In the genomic region with DNA sequence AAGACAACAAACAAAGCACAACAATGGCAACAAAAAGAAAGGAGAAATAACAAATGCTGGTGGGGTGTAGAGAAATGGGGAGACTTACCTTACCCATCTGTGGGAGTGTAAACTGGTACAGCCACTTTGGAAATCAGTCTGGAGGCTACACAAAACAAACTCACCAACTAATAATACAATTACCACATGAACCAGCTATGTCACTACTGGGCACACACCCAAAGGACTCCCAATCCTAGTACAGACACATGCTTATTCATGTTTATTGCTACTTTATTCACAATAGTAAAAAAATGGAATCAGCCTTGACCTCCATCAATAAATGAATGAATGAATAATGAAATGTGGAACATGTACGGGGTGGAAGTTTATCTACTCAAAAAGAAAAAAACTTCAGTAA, we compare ENCODE assay signal across 32 mouse cellular contexts. TPM values are rescaled to one million over a fixed set of nuclear protein-coding genes. Genes with fewer than 3 reads are reported as not detected.
DNase-seq lines count a peak whose midpoint lies in the region; ATAC-seq and TF ChIP-seq lines count a peak whose summit lies in the region.
"Had no signal": no experiment of that assay in that cellular context is flagged by ENCODE, and none has a peak within 500 bp of the region (broad histone marks: within the 10 kb centered on the region; RNA-seq: fewer than 3 reads in every experiment).

No protein-coding gene starts in this region.

- H3K27ac ChIP-seq in gastrocnemius, adult 2 months, result no peak overlapping the region
- H3K27ac ChIP-seq in midbrain, postnatal 0 days (ENCODE audit: low read depth, low read length), result no peak overlapping the region
- H3K27ac ChIP-seq: embryonic facial prominence, embryonic 10.5 days; embryonic facial prominence, embryonic 15.5 days; forebrain, embryonic 12.5 days; heart, embryonic 13.5 days; kidney, postnatal 0 days; limb, embryonic 10.5 days; limb, embryonic 15.5 days; liver, embryonic 13.5 days; midbrain, embryonic 10.5 days; midbrain, embryonic 15.5 days; stomach, embryonic 15.5 days had no signal

- DNase-seq in gastrocnemius, adult 2 months, result peak; percentile 30
- DNase-seq in gastrocnemius, postnatal 25 days, result no peak
- DNase-seq in layer of hippocampus, adult 11-12 months (ENCODE audit: low spot score), result peak; percentile 12
- no peak for DNase-seq in layer of hippocampus, adult 9-10 months (ENCODE audit: low spot score)
- peak; percentile 58 for DNase-seq in adipocyte (ENCODE audit: low spot score)
- DNase-seq in adrenal gland, postnatal 36 days, result peak; percentile 56
- DNase-seq in midbrain, postnatal 0 days (ENCODE audit: low spot score), result no peak
- DNase-seq: B cell, adult 2 months; cerebellum, adult 11-12 months; cerebellum, postnatal 10 days; heart, postnatal 14 days; kidney, adult 2 months; kidney, postnatal 4 days; layer of hippocampus, adult 9-11 months; liver, embryonic 13.5 days; lung, adult 18-20 months; right cerebral cortex, postnatal 25 days; thymus, adult 18-20 months; thymus, postnatal 25 days had no signal

- WGBS in midbrain, postnatal 0 days, result 91% methylated on average over 1 of the region's 1 CpGs

- intact Hi-C loops in gastrocnemius, adult 2 months (cut with DNase I), result no loop called here

- TF ChIP-seq CTCF in gastrocnemius, adult 2 months (IDR thresholded peaks at IDR 0.05), result no peak
- no peak for TF ChIP-seq CTCF in midbrain, postnatal 0 days (IDR thresholded peaks at IDR 0.05)

- H3K4me1 ChIP-seq in midbrain, postnatal 0 days (ENCODE audit: insufficient read depth, low read length), result no peaks in the 10 kb centered on the region
- H3K4me1 ChIP-seq: forebrain, embryonic 12.5 days; limb, embryonic 10.5 days; limb, embryonic 15.5 days; liver, embryonic 13.5 days; midbrain, embryonic 10.5 days; midbrain, embryonic 15.5 days; stomach, embryonic 15.5 days had no signal

- no peak for ATAC-seq in midbrain, postnatal 0 days (ENCODE audit: low FRiP score)
- ATAC-seq: activated CD4-positive, CD25-positive, alpha-beta regulatory T cell, adult 4 months; hindbrain, embryonic 16.5 days; lung, postnatal 0 days; midbrain, embryonic 15.5 days had no signal

- no peak overlapping the region for H3K4me3 ChIP-seq in gastrocnemius, adult 2 months
- H3K4me3 ChIP-seq in midbrain, postnatal 0 days (ENCODE audit: low read depth, low read length), result no peak overlapping the region
- H3K4me3 ChIP-seq: embryonic facial prominence, embryonic 10.5 days; embryonic facial prominence, embryonic 15.5 days; forebrain, embryonic 12.5 days; heart, embryonic 13.5 days; limb, embryonic 10.5 days; limb, embryonic 15.5 days; liver, embryonic 13.5 days; midbrain, embryonic 10.5 days; midbrain, embryonic 15.5 days; stomach, embryonic 15.5 days had no signal

- no peak overlapping the region for H3K4me2 ChIP-seq in midbrain, postnatal 0 days (ENCODE audit: low read depth, low read length, poor library complexity, severe bottlenecking)
- H3K4me2 ChIP-seq: embryonic facial prominence, embryonic 15.5 days; forebrain, embryonic 12.5 days; heart, embryonic 13.5 days; limb, embryonic 15.5 days; liver, embryonic 13.5 days; midbrain, embryonic 15.5 days; stomach, embryonic 15.5 days had no signal

- H3K9ac ChIP-seq in midbrain, postnatal 0 days (replicated peaks; ENCODE audit: low read length, poor library complexity, severe bottlenecking), result no peak overlapping the region
- H3K9ac ChIP-seq: embryonic facial prominence, embryonic 15.5 days; forebrain, embryonic 12.5 days; heart, embryonic 13.5 days; limb, embryonic 15.5 days; liver, embryonic 13.5 days; midbrain, embryonic 15.5 days; stomach, embryonic 15.5 days had no signal

- H3K27me3 ChIP-seq in midbrain, postnatal 0 days (ENCODE audit: insufficient read depth, low read length), result no peaks in the 10 kb centered on the region
- H3K27me3 ChIP-seq: embryonic facial prominence, embryonic 15.5 days; forebrain, embryonic 12.5 days; heart, embryonic 13.5 days; limb, embryonic 15.5 days; liver, embryonic 13.5 days; midbrain, embryonic 15.5 days; stomach, embryonic 15.5 days had no signal

- no peaks in the 10 kb centered on the region for H3K36me3 ChIP-seq in midbrain, postnatal 0 days (ENCODE audit: insufficient read depth, low read length)
- H3K36me3 ChIP-seq: embryonic facial prominence, embryonic 10.5 days; embryonic facial prominence, embryonic 15.5 days; forebrain, embryonic 12.5 days; heart, embryonic 13.5 days; limb, embryonic 10.5 days; limb, embryonic 15.5 days; liver, embryonic 13.5 days; midbrain, embryonic 10.5 days; midbrain, embryonic 15.5 days; stomach, embryonic 15.5 days had no signal

- H3K9me3 ChIP-seq in midbrain, postnatal 0 days (ENCODE audit: low read length), result no peaks in the 10 kb centered on the region
- H3K9me3 ChIP-seq: embryonic facial prominence, embryonic 10.5 days; embryonic facial prominence, embryonic 15.5 days; forebrain, embryonic 12.5 days; heart, embryonic 13.5 days; limb, embryonic 10.5 days; limb, embryonic 15.5 days; liver, embryonic 13.5 days; midbrain, embryonic 10.5 days; midbrain, embryonic 15.5 days; stomach, embryonic 15.5 days had no signal

RNA-seq across cellular contexts. Expression of a gene that starts 33.0 kb away (rescaled TPM):
- 10 to 100 TPM; 27.5 to 28.8 TPM for total RNA-seq in gastrocnemius, adult 2 months (2021)
- 10 to 100 TPM; 23.2 to 27.5 TPM for total RNA-seq in gastrocnemius, postnatal 25 days (2021)
- total RNA-seq in adrenal gland, postnatal 36 days (2021), result 10 to 100 TPM; 48.2 to 55.4 TPM
- total RNA-seq in midbrain, postnatal 0 days (2014; rRNA removed), result 9.5 and 22.6 TPM in 2 replicates
- polyA plus RNA-seq in midbrain, postnatal 0 days (2015; fragmentation: Nextera tagmentation; extraction: Ambion mirVana), result 1.4 and 2.6 TPM in 2 replicates

RNA-seq across cellular contexts. Expression of a gene that starts 45.5 kb away (rescaled TPM):
- total RNA-seq in gastrocnemius, adult 2 months (2021), result 10 to 100 TPM; 32.4 to 60.2 TPM
- 10 to 100 TPM; 58.2 to 75.2 TPM for total RNA-seq in gastrocnemius, postnatal 25 days (2021)
- total RNA-seq in adrenal gland, postnatal 36 days (2021), result 100 to 1,000 TPM; 347 to 417 TPM
- 28.8 and 29.7 TPM in 2 replicates for total RNA-seq in midbrain, postnatal 0 days (2014; rRNA removed)
- 26.4 and 28.9 TPM in 2 replicates for polyA plus RNA-seq in midbrain, postnatal 0 days (2015; fragmentation: Nextera tagmentation; extraction: Ambion mirVana)

Comparison
In these comparisons a context has a peak if more than half of its experiments do, and no peak if none do; other contexts are left out.
1. DNase-seq: peak in gastrocnemius, adult 2 months (single experiment), layer of hippocampus, adult 11-12 months (single experiment), adipocyte (single experiment) and adrenal gland, postnatal 36 days (2 of 2); none in gastrocnemius, postnatal 25 days (single experiment), layer of hippocampus, adult 9-10 months (single experiment) and midbrain, postnatal 0 days (single experiment).
2. RNA of a gene that starts 45.5 kb away (total RNA-seq): 347 to 417 TPM in adrenal gland, postnatal 36 days; 58.2 to 75.2 TPM in gastrocnemius, postnatal 25 days, 32.4 to 60.2 TPM in gastrocnemius, adult 2 months and 28.8 to 29.7 TPM in midbrain, postnatal 0 days; every median in the first group is over 4 times any median in the second.